Mouse (Mus musculus): Measurements from ENCODE around the gene Rab38. TPM values are rescaled to one million over a fixed set of nuclear protein-coding genes. Genes with fewer than 3 reads are reported as not detected.

Gene Rab38
- total RNA-seq (2014; rRNA removed; ENCODE audit: low replicate concordance) (2.1 TPM in 1 of 2 replicates, not detected in the other), polyA plus RNA-seq (2015; fragmentation: Nextera tagmentation; extraction: Ambion mirVana) (1.2 and 1.4 TPM in 2 replicates)

- peak; percentile 79 for ATAC-seq (ENCODE audit: insufficient read depth, low read depth)
Observed at GRCm38 (mm10) chr7:88429786-88430691, at the start of gene Rab38. Rab38 (plus strand) TSS chr7:88430273.

DNA sequence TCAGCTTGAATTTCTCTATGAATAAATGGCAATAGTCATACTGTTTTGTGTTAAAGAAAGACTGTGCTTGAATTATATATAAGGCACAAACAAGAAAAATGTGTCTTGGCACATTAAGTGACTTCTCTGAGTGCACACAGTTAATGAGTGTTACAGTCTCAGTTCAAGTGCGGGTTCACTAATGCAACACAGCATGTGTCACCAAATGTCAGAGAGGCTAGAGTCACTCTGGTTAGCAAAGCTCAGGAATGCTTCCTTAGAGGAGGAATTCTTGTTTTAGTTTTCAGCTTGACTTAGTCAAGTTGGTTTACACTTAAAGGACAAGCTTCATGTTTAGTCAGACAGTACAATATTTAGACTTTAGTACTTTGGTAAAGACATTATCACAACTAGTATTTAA is 35.5 kb upstream of the Rab38 start:
- Histone ChIP-seq H3K27ac (ENCODE audit: low read depth) (no peak overlapping the region), H3K4me3 (ENCODE audit: low read depth, low read length) (no peak overlapping the region), H3K36me3 (replicated peaks; ENCODE audit: control insufficient read depth, insufficient read depth, low read length) (no peaks in the 10 kb centered on the region), H3K4me2 (ENCODE audit: low read depth, low read length) (no peak overlapping the region), H3K9ac (replicated peaks; ENCODE audit: low read depth, low read length) (no peak overlapping the region), H3K4me1 (ENCODE audit: control insufficient read depth, insufficient read depth) (no peaks in the 10 kb centered on the region), H3K27me3 (ENCODE audit: control insufficient read depth, insufficient read depth, low read length) (no peaks in the 10 kb centered on the region), H3K9me3 (replicated peaks; ENCODE audit: control insufficient read depth, low read length) (no peaks in the 10 kb centered on the region)
- WGBS: 69% methylated on average over 1 of the region's 1 CpGs
- DNase-seq (ENCODE audit: low spot score): no peak
- no peak for ATAC-seq (ENCODE audit: insufficient read depth, low read depth)
- no peak for TF ChIP-seq CTCF (IDR thresholded peaks at IDR 0.05; ENCODE audit: low read depth)
- no peak for TF ChIP-seq EP300 (IDR thresholded peaks at IDR 0.05; ENCODE audit: low read depth)

More at GRCm38 (mm10) chr7:88429786-88430691, at the start of gene Rab38:
- WGBS: 3% methylated on average over 35 of the region's 35 CpGs
- Histone ChIP-seq H3K27ac (ENCODE audit: low read depth) (no peak within 1 kb of the TSS), H3K9me3 (replicated peaks; ENCODE audit: control insufficient read depth, low read length) (no peaks in the 10 kb centered on the region), H3K4me2 (ENCODE audit: low read depth, low read length) (peak within 1 kb of the TSS; percentile 70), H3K27me3 (ENCODE audit: control insufficient read depth, insufficient read depth, low read length) (peaks cover 5% of the 10 kb centered on the region; the same call in 1 of the 2 replicates), H3K9ac (replicated peaks; ENCODE audit: low read depth, low read length) (no peak within 1 kb of the TSS; the same call in 1 of the 2 replicates), H3K4me1 (ENCODE audit: control insufficient read depth, insufficient read depth) (0 out of 2 replicates have a peak, but pooled peaks cover 9% of the 10 kb centered on the region), H3K4me3 (ENCODE audit: low read depth, low read length) (peak within 1 kb of the TSS; percentile 51), H3K36me3 (replicated peaks; ENCODE audit: control insufficient read depth, insufficient read depth, low read length) (no peaks in the 10 kb centered on the region)
- peak; percentile 37 for DNase-seq (ENCODE audit: low spot score)
- TF ChIP-seq EP300 (IDR thresholded peaks at IDR 0.05; ENCODE audit: low read depth) (no peak), CTCF (IDR thresholded peaks at IDR 0.05; ENCODE audit: low read depth) (no peak)

GRCm38 (mm10) chr7:88395745-88396144 is 34.3 kb upstream of the Rab38 start:
- DNase-seq (ENCODE audit: low spot score): no peak
- 31% methylated on average over 2 of the region's 2 CpGs for WGBS
- no peak for TF ChIP-seq CTCF (IDR thresholded peaks at IDR 0.05; ENCODE audit: low read depth)
- TF ChIP-seq EP300 (IDR thresholded peaks at IDR 0.05; ENCODE audit: low read depth): no peak

GRCm38 (mm10) chr7:88405311-88405710 is 24.8 kb upstream of the Rab38 start:
- Histone ChIP-seq H3K4me2 (ENCODE audit: low read depth, low read length) (no peak overlapping the region), H3K27me3 (ENCODE audit: control insufficient read depth, insufficient read depth, low read length) (no peaks in the 10 kb centered on the region), H3K27ac (ENCODE audit: low read depth) (no peak overlapping the region), H3K9ac (replicated peaks; ENCODE audit: low read depth, low read length) (no peak overlapping the region), H3K4me1 (ENCODE audit: control insufficient read depth, insufficient read depth) (no peaks in the 10 kb centered on the region), H3K9me3 (replicated peaks; ENCODE audit: control insufficient read depth, low read length) (0 out of 2 replicates have a peak, but pooled peaks cover 7% of the 10 kb centered on the region), H3K36me3 (replicated peaks; ENCODE audit: control insufficient read depth, insufficient read depth, low read length) (no peaks in the 10 kb centered on the region), H3K4me3 (ENCODE audit: low read depth, low read length) (no peak overlapping the region)
- 84% methylated on average over 1 of the region's 1 CpGs for WGBS
- DNase-seq (ENCODE audit: low spot score) (no peak), ATAC-seq (ENCODE audit: insufficient read depth, low read depth) (no peak)
- TF ChIP-seq EP300 (IDR thresholded peaks at IDR 0.05; ENCODE audit: low read depth) (no peak), CTCF (IDR thresholded peaks at IDR 0.05; ENCODE audit: low read depth) (no peak)

More at GRCm38 (mm10) chr7:88395745-88396144, 34.3 kb upstream of the Rab38 start:
- Histone ChIP-seq H3K27ac (ENCODE audit: low read depth) (no peak overlapping the region), H3K4me3 (ENCODE audit: low read depth, low read length) (no peak overlapping the region), H3K36me3 (replicated peaks; ENCODE audit: control insufficient read depth, insufficient read depth, low read length) (no peaks in the 10 kb centered on the region), H3K9me3 (replicated peaks; ENCODE audit: control insufficient read depth, low read length) (no peaks in the 10 kb centered on the region), H3K9ac (replicated peaks; ENCODE audit: low read depth, low read length) (no peak overlapping the region), H3K4me2 (ENCODE audit: low read depth, low read length) (no peak overlapping the region), H3K27me3 (ENCODE audit: control insufficient read depth, insufficient read depth, low read length) (no peaks in the 10 kb centered on the region), H3K4me1 (ENCODE audit: control insufficient read depth, insufficient read depth) (no peaks in the 10 kb centered on the region)
- no peak for ATAC-seq (ENCODE audit: insufficient read depth, low read depth)

DNA sequence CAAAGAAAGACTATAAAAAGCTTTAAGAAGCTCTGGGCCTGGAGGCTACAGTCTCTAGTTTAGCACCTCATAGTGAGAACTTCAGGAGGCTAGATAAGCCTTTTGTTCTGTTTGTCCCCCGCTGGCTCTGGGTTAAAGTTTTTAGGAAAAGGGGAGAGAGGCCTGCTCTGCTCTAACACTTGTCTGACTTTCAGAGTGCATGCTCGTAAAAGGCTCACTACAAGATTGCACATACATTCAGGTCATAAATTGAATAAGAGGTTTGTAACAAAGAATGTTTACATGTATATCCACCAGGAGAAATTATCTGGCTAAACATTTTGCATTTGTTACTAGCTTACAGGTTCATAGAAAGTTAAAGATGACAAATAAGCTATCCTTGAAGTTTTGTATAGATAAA is 23.6 kb upstream of the Rab38 start:
- 61% methylated on average over 2 of the region's 2 CpGs for WGBS

More for the DNA sequence above, 23.6 kb upstream of the Rab38 start:
- DNase-seq (ENCODE audit: low spot score): no peak
- TF ChIP-seq EP300 (IDR thresholded peaks at IDR 0.05; ENCODE audit: low read depth) (no peak), CTCF (IDR thresholded peaks at IDR 0.05; ENCODE audit: low read depth) (no peak)
- Histone ChIP-seq H3K4me3 (ENCODE audit: low read depth, low read length) (no peak overlapping the region), H3K4me2 (ENCODE audit: low read depth, low read length) (no peak overlapping the region), H3K27ac (ENCODE audit: low read depth) (no peak overlapping the region), H3K36me3 (replicated peaks; ENCODE audit: control insufficient read depth, insufficient read depth, low read length) (no peaks in the 10 kb centered on the region), H3K9me3 (replicated peaks; ENCODE audit: control insufficient read depth, low read length) (0 out of 2 replicates have a peak, but pooled peaks cover 7% of the 10 kb centered on the region), H3K9ac (replicated peaks; ENCODE audit: low read depth, low read length) (no peak overlapping the region), H3K4me1 (ENCODE audit: control insufficient read depth, insufficient read depth) (no peaks in the 10 kb centered on the region), H3K27me3 (ENCODE audit: control insufficient read depth, insufficient read depth, low read length) (no peaks in the 10 kb centered on the region)
- ATAC-seq (ENCODE audit: insufficient read depth, low read depth): no peak
